ENCODE assay signal across 22 mouse cellular contexts in the genomic region with DNA sequence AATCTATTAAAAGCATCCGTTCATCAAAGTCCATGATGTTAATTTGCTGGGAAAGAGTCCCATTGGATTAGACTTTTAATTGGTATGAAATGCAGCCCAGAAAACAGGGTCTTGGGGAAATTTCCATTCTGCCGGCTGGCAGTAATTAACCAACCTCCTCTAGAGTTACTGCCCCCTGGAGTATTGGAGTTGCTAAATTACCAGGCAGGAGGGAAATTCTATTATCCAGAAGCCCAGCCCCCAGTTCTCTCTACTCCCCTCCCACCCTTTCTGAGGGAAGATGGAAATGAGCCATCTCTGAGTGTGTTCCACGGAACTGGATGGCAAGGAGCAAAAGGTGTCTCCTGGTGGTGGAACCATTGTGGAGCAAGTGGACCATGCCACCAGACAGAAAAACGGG.
"Had no signal": no experiment of that assay in that cellular context is flagged by ENCODE, and none has a peak within 500 bp of the region (broad histone marks: within the 10 kb centered on the region; RNA-seq: fewer than 3 reads in every experiment).

No protein-coding gene starts in this region.

- DNase-seq: kidney, adult 18-20 months; kidney, adult 9 months; kidney, postnatal 14 days; kidney, postnatal 4 days; left cerebral cortex, postnatal 4 days; liver, postnatal 0 days; lung, embryonic 14.5 days; right cerebral cortex, adult 18-20 months; right cerebral cortex, postnatal 14 days; right cerebral cortex, postnatal 4 days; thymus, postnatal 25 days had no signal

- H3K4me1 ChIP-seq: megakaryocyte, embryonic 14.5 days; midbrain, embryonic 10.5 days; neural tube, embryonic 12.5 days had no signal

- H3K9me3 ChIP-seq: limb, embryonic 12.5 days; limb, embryonic 15.5 days; midbrain, embryonic 10.5 days; midbrain, embryonic 15.5 days; neural tube, embryonic 12.5 days had no signal

- H3K36me3 ChIP-seq: limb, embryonic 12.5 days; limb, embryonic 15.5 days; midbrain, embryonic 10.5 days; midbrain, embryonic 15.5 days; neural tube, embryonic 12.5 days had no signal

- H3K4me2 ChIP-seq: limb, embryonic 12.5 days; limb, embryonic 15.5 days; liver, embryonic 11.5 days; lung, embryonic 14.5 days; midbrain, embryonic 15.5 days; neural tube, embryonic 12.5 days had no signal

- H3K27me3 ChIP-seq: limb, embryonic 15.5 days; midbrain, embryonic 15.5 days; neural tube, embryonic 12.5 days had no signal

- H3K27ac ChIP-seq: limb, embryonic 12.5 days; limb, embryonic 15.5 days; liver, embryonic 14.5 days; macrophage; midbrain, embryonic 10.5 days; midbrain, embryonic 15.5 days; neural tube, embryonic 12.5 days; stomach, postnatal 0 days had no signal

- H3K9ac ChIP-seq: limb, embryonic 12.5 days; limb, embryonic 15.5 days; liver, embryonic 14.5 days; liver, postnatal 0 days; lung, embryonic 14.5 days; midbrain, embryonic 15.5 days; neural tube, embryonic 12.5 days had no signal

- H3K4me3 ChIP-seq: limb, embryonic 12.5 days; limb, embryonic 15.5 days; megakaryocyte, embryonic 14.5 days; midbrain, embryonic 10.5 days; midbrain, embryonic 15.5 days; neural tube, embryonic 12.5 days had no signal

- ATAC-seq: liver, postnatal 0 days; lung, postnatal 0 days; midbrain, embryonic 15.5 days had no signal
